Mouse (Mus musculus) kidney, adult 18-20 months (tissue): Measurements from ENCODE around the gene Scrn1.

ENCODE experiments used
- DNase-seq: peaks from one replicate; pipeline ENCODE4 v3.0.0; 2021

The Scrn1 gene

DNA sequence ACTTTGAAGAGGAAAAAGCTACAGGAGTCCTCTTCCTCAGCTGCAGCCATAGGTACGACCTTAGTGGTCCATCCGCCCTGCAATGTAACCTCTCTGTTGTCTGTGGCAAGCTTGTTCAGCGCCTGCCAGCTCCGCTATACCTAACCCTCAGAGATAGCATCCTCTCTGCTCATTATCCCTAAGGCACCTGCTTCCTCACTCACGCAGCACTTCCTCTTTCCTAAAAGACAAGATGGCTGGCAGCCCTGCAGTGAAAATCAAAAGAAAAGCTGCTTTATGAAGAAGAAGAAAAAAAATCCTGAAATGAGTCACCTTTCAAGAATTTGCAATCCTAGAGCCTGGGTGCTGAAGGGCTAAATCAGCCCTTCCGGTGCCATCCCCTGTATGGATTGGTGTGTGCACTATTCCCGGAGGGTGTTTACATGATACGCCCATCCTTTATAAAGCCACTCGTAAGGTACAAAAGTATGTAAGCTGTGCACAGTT lies 1.7 kb downstream of the Scrn1 start:
- DNase-seq = no peak

DNA sequence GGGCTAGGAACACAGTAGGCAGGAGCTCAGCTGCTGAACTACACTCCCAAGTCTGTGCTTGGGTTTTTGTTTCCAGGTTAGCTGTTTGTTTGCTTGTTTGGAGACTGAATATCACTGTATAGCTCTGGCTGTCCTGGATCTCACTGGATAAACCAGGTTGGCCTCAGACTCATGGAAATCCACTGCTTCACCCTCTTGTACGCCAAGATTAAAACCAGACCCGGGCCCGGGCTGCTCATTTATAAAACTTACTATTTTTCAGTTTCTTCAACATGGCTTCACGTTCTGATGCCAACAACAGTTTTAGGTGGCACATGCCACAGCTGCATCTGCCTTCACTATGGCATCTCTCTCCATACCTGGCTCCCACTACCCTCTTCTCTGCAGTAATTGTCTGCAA lies 2.7 kb downstream of the Scrn1 start:
- DNase-seq = no peak

DNA sequence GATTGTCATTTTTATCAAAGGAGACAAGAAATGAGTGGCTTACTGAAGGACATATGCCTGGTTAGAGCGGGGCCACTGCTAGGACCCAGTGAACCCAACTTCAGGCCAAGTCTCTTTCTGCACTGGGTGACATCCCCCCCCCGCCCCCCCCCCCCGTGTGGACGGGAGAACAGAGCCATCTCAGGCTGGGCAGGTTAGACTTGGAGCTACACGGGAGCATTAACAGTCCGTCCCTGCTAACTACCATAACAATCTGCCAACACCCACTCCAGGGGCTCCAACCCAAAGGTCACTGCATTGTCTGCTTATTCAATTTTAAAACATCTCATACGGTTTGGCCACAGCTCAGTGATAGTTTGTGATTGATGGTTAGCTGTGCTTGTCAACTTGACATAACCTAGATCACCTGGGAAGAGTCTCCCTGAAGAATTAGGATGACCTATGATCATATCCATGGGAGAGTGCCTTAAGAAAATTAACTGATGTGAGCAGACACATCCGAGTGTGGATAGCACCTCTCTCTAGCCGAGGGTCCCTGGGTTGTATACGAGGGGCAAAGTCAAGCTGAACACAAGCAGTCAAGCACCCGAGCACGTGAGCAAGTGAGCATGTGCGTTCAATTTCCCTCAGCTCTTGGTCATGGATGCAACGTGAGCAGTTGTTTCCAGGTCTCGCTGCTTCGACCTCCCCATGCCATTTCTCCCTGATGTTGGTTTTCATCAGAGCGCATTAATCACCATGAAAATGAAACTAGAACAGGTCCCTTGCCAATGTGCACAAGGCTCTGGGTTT lies 4.1 kb downstream of the Scrn1 start:
- DNase-seq = no peak

DNA sequence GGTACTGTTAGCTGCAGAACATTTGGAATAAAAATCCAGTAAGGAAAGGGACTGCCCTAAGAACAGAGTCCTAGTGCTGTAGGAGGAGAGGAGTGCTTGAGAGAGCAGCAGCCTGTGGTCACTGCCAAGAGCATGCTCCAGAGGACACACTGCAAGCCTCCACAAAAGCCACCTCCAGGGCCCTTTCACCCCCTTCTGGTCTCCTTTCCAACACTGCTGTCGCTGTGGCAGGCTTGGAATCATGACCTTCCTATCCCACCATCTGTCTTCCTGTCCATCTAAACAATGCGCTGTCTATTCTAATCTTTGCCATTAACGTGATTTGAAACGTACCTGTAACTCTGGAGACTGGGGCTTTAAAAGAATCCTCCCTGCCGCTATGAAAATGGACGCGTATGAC lies 7.8 kb downstream of the Scrn1 start:
- no peak for DNase-seq

DNA sequence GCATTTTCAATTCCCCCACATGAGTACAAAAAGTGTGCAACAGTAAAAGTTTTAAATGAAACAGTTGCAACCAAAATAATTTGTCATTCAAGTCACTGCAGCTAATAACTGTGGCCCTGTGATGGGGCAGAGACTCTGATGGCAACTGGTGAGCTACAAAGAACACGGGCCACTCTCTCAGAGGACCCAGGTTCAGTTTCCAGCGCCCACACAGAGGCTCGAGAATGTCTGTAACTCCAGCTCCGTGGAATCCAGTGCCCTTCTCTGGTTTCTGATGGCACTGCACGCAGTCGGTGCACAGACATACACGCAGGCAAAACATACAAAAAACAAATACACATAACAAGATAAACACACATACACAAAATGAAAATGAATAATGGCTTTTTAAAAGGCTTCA lies 8.6 kb downstream of the Scrn1 start:
- no peak for DNase-seq

DNA sequence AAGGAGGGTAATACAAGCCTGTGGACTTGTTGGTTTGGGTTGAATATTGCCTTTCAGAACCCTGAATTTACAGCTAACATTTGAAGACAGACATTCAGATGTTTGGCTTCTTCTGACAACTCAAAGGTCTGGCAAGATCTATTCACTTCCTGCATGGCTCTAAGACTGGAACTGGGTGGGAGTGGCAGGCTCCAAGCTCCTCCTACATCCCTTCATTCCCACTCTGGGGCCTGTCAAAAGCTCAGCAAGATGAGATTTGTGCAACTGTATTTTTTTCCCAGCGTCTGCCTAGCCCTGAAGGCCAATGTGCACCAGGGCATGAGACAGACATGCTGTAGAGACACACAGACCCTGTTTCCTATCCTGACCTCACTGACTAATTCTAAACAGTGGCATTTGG lies 10.5 kb downstream of the Scrn1 start:
- no peak for DNase-seq

DNA sequence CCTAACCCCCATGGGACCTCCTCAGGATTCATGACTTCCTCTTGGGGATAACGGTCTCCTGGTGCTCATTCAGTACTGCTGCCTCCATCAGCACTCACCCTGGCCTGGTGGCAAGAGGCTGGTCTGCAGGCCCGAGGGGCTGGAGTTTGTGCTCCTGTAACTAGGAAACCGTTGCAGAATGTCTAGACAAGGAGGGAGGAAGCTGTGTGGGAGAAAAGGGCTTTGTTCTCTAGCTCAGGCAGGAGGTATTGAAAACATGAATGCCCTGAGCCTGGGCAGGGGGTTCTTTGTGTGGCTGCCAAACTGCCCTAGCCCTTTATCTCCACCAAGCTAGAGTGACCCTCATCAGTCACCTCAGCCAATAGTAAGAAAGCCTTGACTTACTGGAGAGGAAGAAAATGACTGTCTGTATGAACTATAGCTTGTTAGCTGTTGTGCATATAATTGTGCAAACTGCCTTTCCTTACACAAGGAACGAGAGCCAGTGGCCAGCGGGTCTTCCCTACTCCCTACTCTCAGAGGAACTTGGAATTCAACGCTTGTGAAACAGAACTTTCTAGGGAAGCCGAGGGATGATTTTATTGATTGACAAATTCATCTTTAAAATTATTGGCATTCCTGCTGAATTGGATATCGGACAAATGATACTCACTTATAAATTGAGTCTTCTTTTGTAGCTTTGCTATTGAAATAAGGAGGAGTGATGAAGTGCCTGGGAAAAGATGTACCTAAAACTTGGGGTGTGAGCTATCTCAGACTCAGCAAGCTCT lies 11.8 kb downstream of the Scrn1 start:
- DNase-seq = no peak

DNA sequence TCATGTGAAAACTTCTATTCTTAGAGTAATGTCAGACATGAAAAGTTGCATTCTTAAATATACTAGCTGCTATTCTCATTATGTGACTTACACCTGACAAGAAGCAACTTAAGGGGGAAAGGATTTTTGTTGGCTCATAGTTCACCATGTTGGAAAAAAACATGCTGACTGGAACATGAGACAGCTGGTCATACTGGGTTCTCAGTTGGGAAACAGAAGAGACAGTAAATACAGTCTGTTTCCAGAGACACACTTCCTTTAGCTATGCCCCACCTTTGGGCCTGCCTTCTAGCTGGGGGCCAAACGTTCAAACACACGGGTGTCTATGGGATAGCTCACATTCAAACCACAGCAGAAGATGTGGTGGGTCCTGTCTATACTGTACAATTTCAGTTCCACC lies 12.7 kb downstream of the Scrn1 start:
- no peak for DNase-seq

DNA sequence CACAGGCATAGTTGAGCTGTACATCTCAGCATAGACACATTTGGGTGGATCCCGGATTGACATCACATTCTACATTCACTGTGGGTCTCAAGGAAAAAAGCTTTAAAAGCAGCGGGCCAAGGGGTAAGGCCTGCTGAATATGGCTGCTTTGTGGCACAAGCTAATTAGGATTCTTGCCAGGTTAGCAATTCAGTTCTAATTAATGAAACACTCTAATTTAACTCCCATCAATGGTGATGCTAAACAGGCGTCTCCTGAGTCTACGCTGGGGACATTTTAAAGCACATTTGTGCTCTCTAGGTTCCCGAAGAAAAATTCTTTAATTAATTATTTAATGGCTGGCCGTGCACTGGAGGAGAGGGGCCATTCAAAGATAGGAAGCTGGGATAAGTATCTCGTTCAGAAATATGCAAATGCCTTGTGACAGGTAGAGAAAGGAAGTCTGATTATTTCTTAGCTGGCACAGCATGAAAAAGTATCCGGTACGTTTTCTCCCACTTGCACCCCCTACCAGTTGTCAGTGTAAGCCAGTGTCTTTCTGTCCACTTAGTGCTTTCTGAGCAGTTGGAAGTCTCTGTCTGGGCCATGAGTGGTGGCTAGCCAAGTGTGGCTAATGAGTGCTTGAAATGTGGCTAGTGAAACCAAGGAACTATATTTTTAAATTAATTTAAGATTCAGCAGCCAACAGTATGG lies 13.4 kb downstream of the Scrn1 start:
- no peak for DNase-seq

DNA sequence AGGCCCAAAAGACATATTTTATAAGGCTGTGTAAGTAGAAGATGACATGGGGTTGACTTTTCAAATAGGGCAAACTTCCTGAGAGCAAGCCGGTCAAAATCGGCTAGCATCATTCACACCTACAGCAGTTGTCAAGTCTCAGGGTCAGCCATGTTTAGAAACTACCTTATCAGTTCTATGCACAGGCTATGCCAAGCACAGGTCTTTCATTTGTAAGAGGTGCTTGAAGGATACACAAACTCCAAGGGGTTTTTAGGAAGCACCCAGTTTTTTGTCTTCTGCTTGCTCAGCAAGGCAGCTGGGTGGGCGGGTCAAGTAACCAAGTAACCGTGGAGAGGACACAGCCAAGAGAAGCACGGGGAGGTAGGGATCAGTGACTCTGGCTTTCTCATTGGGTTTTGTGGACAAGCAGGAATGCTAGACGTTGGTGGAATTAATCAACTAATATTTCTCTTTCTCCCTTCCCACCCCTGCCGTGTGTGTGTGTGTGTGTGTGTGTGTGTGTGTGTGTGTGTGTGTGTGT lies 15.4 kb downstream of the Scrn1 start:
- no peak for DNase-seq

DNA sequence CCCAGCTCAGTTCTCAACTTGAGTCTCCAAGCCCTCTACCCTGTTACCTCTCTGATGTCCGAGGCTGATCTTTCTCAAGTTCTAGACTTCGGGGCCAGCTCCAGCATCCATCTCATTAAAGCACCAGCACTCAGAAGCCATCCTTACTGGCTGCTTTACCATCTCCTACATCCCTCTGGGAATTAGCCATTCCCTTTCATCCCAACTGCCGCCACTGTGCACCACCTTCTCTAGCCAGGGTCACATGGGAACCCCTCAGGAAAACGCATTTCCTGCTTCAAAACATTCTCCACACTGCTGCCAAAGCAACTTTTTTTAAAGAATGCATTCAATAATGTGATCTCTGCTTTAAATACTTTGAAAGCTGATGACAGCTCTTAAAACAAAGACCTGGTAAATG lies 17.0 kb downstream of the Scrn1 start:
- DNase-seq = no peak

DNA sequence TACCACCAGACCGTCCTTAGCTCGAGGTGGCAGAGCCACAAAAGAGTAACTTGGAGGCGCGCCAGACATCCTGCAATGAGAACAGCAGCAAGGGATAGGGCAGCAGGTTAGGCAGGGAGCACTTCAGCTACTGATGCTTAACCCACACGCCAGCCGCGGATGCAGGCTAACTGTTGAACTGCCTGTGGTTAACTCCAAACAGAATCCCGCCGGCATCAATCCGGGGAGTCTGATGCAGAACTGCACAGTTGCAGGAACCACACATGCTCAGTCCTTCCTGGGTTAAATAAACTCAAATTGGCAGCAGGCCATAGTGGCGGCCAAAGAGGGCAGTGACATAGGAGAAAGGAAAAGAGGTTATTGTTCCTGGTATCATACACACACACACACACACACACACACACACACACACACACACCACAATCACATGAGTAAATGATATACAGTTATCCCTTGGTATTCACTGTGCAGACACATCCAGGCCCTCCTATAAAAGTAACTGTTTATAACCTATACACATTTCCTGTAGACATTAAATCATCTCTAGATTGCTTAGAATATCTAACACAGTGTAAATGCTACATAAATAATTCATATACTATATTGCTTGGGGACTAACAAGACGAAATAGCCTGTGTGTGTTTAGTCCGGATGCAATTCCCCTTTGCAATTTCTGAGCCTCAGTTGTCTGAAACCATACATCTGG lies 17.8 kb downstream of the Scrn1 start:
- DNase-seq = no peak

DNA sequence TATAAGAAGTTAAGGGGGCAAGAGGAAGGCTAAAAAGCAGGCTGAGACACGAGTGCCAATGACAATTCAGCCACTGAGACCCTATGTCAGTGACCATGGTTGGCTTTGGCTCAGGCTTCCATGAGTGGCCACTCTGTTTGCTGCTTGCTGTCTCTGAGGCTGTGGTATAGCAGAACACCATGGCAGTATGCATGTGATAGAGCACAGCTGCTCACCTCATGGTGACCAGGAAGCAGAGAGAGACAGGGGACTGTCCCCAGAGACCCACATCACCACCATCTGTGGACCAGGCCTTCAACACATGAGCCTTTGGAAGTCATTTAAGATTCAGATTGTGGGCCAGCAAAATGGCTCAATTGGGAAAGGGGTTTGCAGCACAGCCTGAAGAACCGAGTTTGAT lies 22.6 kb downstream of the Scrn1 start:
- DNase-seq = no peak

DNA sequence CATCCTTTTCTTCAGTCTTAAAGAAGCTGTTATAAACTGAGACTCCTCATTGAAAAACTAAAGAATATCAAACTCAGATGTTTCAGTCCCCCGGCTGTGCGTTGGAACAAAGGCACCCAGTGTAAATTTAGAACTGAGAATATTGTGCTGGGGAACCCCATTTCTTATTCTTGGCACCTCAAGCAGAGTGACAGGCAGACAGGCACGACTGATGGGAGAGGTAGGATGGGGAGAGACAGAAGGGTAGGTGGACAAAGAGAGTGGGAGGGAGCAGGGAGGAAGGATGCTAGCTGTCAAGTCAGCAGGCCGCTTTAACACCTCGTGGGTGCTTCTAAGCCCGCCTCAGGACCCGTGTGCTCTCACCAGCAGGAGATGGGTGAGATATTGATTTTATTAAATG lies 23.5 kb downstream of the Scrn1 start:
- no peak for DNase-seq

DNA sequence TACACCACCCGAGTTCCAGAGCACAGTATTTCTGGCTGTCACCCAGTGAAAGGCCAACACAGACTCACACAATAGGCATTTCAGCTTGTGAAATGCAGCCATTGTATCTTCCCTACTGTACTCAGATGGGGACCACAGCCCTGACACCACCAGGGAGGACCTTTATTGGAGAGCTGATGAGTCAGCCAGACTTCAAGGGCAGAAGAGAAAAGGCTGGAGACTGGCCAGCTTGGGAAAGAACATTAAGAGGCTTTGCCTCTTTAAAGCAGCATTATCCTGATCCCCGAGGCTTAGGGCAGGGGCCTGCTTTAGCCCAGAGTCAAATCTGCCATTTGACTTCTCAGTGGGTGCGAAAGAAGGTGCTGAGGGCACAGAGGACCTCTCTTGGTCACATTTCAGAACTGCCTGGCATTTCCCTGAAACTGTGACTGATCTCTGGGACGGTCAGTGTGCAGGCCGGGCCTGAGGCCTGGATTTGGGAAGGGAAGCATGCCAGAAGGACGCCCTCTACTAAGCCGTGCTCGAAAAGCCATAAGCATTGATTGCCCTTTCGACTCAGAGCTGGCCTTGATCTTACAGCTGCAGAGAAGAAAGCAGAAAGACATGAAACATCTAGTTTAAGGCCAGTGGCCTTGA lies 25.9 kb downstream of the Scrn1 start:
- no peak for DNase-seq

DNA sequence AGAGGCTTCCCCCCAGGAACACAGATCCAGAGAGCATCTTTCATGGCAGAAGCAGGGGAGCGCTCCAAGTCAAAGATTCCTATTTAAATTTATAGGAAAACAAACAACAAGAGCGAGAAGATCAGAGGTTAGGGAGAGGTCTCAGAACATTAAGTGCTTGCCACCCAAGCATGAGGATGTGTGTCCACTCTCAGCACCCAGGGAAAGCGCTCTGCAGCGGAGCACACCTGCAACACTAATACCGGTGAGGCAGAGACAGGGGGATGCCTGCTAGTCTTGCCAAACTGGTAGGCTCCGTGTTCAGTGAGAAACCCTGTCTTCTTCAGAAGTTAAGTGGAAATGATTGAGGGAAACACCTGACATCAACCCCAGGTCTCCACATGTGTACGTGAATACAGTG lies 26.9 kb downstream of the Scrn1 start:
- no peak for DNase-seq

DNA sequence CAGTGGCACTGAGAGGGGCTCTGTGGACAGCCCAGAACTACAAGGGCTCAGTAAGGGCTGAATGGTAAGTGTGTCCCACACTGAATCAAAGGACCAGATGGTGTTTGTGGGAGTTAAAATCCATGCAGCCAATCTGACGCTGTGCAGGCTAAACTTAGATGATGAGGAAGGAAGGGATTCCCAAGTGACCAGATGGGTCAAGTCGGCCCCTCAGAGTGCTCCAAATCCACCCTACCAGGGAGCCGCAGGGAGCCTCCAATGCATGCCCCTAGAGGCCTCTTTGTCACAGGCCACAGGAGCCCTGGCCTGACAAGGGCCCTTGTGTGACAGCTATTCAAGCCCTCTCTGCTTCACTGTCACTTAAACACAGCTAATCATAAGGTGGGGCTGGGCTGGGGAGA lies 27.5 kb downstream of the Scrn1 start:
- no peak for DNase-seq

DNA sequence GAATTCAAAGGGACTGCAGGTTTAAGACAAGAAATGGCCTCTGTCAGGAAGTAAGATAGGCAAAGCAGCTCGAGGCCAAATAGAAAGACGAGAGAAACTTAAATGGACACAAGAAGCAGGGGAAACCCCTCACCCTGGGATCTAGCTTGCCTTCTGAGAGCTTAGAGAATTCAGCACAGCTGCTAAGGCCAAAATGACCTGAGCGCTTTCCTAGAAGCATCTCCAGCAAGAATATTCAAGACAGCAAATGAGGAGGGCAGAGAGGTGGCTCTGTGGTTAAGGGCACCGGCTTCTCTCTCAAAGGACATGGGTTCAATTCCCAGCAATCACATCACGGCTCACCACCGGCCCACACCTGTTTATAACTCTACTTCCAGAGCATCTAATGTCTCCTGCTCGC lies 29.2 kb downstream of the Scrn1 start:
- DNase-seq = no peak

DNA sequence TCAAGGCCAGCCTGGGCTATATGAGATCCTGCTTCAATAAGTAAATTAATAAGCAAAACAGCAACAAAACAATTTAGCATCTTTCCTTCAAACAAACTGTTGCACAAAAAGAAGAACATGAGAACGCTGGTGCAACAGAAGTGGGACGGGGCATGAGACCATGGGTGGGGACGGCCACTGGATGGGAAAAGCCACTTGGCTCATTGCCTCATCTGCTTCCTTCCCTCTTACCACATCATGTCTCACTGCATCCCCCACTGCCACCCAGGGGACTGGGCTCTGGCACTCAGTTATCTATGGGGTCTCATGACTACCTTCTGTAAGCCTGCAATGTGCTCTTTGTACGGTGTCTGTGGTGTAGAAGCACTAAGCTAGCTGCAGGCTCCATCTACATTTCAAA lies 30.8 kb downstream of the Scrn1 start:
- no peak for DNase-seq

DNA sequence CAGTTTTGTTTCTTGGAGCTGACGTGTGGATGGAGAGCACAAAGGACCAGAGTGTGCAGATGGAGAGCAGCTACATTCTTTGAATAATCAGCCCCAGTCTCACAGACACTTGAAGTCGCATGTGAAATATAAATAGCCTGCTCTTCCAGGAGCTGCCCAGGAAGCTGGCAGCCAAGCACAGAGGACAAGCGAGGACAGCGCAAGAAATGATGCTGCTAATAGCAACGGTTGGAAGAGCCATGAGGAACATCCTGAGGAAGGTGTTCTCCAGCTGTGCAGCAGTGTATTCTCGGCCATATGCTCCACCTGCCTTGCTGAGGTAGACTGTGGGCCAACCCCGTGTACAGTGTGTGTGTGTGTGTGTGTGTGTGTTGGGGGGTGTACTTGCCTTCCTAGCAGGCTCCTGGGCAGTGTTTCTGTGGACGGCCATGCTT lies 35.2 kb downstream of the Scrn1 start:
- no peak for DNase-seq

DNA sequence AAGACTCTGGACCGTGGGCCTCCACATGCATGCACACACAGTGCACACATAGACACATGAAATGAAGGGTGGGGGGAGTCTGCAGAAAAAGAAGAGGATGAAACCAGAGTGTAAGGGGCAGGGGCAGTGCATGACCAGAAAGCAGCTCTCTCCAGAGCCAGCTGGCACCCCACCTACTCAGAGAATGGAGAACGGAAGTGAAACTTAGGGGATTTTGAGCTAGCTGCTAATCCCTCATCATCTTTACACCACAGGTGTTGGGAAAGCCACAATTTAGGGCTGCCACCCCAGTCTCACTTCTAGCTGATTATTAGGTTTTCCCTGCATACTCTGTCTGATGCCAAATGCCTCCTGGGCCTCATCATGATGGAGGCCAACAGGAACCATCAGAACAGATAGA lies 36.1 kb downstream of the Scrn1 start:
- DNase-seq = no peak

DNA sequence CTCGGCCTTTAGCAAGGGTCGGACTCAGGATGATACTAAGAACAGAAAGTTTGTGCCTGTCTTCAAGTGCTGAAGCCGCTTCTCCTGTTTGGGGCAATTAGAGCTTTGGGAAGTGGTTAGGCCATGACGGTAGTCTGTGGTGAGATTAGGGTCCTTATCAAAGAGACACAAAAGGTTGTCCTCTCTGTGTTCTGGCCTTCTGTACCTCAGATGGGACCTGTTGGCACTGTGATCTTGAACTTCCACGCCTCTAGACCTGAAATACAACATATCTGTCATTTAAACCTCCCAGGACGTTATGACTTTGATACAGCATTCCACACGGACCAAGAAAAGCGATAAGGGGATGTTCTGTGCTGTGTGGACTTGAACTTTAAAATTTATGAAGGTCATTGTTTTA lies 37.6 kb downstream of the Scrn1 start:
- no peak for DNase-seq
